Mouse (Mus musculus): ENCODE results near the gene Klf15.

The Klf15 gene

DNA sequence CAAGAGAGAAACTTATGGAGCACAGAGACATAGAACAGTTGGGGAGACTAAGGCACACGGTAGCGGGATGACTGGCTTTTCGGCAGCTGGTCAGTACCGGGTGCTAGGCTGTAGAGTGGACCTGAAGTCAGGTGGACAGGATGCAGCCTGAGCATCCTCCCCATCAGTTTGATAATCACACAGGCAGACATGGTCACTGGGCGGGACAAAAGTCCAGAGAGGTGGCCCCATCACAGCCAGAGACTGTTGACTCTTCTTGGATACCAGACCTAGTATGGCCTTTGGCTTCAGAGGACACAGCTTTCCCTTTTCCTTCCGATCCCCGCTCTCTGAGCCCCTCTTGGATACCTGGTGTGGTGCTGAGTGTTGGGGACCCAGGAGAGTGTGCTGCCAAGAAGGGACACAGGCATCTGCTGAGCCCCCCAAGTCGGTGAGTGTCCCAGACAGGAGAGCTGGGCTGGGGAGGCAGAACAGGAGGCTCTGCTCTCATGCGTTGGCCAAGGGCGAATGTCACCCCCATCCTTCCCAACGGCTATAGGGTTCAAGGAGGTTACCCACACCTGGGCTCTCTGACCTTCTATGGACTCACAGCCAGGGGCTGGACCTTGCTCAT is 2.8 kb downstream of the Klf15 start:
- no peak for DNase-seq (ENCODE audit: low read depth, low spot score)

GRCm38 (mm10) chr6:90466079-90466478 is 3.7 kb downstream of the Klf15 start:
- DNase-seq (ENCODE audit: low read depth, low spot score), result no peak

- DNase-seq (ENCODE audit: low read depth, low spot score), result no peak
Observed at GRCm38 (mm10) chr6:90466847-90467410, 4.6 kb downstream of the Klf15 start.

GRCm38 (mm10) chr6:90468216-90468615 is 5.8 kb downstream of the Klf15 start:
- DNase-seq (ENCODE audit: low read depth, low spot score), result no peak

DNA sequence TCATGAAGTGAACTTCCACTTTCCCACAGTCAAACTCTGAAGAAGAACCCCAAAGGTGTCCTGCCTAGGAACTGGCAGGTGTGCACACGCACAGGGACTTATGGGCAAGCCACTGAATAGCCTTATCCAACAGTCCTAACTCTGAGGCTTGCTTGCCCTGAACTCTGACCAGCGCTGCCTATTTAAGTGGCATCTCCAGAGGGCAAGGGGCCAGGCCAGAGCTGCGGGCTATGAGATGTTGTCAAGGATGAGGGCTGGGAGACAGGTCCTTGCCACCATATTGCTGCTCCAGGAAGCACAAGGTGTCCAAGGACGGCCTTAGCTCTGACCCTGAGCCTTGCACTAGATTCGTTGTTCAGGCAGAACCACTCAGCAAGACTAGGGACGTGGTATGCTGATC is 6.7 kb downstream of the Klf15 start:
- DNase-seq (ENCODE audit: low read depth, low spot score), result no peak

- DNase-seq (ENCODE audit: low read depth, low spot score), result no peak
Observed at GRCm38 (mm10) chr6:90470255-90470654, 7.9 kb downstream of the Klf15 start.

DNA sequence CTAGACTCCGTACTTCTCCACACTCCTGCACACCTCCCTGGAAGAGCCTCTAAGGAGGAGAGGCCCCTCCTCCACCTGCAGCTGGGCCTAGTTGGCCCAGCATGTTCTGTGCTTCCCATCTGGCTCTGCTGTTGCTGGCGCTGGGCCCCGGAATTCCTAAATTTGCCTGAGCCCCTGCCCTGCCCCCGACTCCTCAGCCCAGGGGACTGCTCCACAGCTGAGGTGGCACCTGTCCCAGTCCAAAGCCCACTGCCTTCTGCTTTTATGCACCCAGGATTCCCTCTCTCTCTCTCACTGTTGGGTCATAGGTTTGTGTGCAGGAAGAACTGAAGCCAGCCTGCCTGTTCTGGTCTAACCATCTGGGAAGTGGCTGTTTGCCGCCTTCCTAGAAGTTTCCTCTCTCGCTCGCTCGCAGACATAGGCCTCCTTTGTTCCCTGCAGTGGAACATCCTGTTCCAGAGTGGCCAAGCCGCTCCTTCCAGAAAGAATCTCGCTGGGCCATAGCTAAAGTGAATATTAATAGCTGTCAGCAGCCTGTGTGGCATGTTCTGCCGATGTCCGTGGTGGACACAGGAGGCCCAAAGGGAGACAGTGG is 8.7 kb downstream of the Klf15 start:
- DNase-seq (ENCODE audit: low read depth, low spot score), result no peak

GRCm38 (mm10) chr6:90472079-90472478 is 9.7 kb downstream of the Klf15 start:
- DNase-seq (ENCODE audit: low read depth, low spot score), result no peak

GRCm38 (mm10) chr6:90472697-90473096 is 10.3 kb downstream of the Klf15 start:
- DNase-seq (ENCODE audit: low read depth, low spot score), result no peak

DNA sequence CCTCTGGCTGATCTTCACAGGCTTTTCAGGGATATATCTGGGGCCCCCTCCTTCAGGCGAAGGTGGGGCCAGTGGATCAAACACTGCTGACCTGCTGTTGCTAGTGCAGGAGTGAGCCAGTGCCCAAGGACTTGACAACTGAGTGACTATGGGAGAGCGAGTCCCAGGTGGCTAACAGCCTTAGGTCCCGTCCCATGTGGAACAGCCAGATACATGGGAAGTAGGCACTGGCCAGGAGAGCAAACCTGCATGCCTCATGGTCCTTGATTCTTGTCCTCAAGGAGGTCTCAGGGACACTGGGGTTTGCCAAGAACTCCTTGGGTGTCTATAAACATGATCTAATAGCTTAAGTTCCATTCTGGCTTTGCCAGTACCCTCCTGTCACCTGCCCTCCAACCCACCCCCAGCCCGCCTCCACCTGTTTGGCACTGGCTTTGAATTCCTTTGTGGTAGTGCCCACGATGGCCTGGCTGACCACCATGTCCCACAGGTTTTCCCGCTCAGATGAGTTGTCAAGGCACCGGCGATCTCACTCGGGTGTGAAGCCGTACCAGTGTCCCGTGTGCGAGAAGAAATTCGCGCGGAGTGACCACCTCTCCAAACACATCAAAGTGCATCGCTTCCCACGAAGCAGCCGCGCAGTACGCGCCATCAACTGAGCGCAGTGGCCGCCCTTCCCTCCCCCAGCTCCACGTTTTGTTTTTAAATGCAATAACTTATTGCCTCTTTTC is 11.4 kb downstream of the Klf15 start:
- DNase-seq (ENCODE audit: low read depth, low spot score), result no peak

DNA sequence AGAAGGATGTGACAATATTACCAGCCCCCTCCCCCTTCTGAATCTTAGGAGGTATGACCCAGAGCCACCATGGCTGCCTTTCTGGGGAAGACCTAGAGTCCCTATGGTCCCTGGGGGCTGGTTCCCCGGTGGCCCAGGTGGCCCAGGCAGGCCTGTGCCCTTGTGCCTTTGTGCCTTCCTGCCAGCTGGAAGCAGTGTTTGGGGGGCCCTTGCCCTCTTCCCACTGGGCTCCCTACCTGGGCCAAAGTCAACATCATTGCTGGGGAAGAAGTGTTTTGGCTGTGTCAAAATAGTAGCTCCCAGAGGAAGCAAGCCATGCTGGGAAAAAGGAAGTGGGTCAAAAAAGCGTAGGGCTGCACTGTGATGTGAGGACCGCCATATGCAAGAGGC is 12.0 kb downstream of the Klf15 start:
- no peak for DNase-seq (ENCODE audit: low read depth, low spot score)

DNA sequence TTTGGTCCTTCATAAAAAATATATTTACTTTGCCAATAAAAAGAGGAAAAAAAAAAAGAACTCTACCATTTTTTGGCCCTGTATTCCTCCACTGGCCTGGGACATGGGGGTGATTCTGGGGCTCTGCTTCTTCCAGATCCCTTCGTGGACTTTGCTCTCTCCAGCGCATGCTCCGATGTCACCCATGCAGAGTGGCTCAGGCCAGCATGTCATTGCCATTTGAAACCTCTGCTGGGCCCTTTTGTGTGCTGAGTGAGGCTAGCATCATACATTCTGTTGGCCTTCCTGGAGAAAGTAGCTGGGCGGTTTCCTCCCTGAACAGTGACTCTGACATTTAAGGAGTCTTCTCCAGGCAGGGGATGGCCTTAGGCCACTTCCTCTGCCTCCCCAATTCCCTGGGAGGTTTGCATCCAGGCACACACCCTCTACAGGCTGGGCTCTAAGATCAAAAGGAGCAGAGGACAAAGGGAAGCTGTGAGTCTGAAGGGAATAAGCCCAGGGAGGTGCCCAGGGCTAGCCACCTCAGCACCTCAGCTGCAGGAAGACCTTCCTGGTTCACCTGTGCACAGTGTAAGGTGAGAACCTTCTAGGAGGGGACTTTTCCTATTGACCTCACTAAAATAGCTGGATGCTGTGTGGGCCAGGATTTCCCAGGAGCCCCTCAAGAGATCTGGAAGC is 12.9 kb downstream of the Klf15 start:
- no peak for DNase-seq (ENCODE audit: low read depth, low spot score)

GRCm38 (mm10) chr6:90475854-90476212 is 13.5 kb downstream of the Klf15 start:
- no peak for DNase-seq (ENCODE audit: low read depth, low spot score)

DNA sequence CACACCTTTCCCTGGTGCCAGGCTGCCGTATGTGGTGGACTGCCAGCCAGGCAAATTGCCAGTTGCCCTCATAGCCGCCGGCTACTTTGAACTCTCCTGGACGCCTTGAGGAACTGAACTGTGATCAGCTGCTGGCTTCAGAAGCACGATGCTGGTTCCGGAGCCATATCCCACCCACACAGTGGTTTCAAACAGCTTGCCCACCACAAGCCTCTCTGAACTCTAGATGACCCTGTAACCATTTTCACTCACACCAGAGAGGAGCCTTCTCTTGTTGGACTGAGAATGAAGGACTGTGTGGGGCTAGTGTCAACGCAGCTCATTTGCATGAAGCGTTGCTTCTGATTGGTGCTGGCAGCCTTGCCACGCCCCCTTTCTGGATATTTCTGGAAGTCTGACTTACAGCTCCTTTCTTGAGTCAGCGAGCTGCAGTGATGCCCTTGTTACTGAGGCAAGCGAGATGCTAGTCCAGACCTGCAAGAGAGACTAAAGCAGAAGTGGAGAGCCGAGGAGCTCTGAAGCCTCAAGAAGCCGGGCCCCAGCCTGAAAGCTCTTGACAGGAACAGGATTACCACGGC is 14.7 kb downstream of the Klf15 start:
- DNase-seq (ENCODE audit: low read depth, low spot score), result no peak

DNA sequence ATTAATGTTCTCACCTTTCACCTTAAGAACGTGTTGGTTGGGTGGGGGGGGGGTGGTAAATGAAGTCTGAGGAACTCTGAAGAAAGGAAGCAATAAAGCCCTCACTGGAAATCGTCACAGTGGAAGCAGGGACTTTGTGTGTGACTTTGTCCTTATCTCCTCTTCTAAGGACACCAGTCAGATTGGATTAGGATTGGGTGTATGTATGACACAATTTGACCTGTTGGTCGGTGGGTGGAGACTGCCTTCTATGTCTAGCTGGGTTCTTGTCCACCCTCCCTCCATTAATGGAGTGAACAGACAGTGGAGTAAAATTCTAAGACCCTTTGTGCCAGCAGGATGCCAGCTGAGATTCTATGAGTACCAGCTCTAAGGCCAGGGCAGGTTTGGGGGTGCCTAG is 21.9 kb downstream of the Klf15 start:
- DNase-seq (ENCODE audit: low read depth, low spot score), result no peak

- no peak for DNase-seq (ENCODE audit: low read depth, low spot score)
Observed at GRCm38 (mm10) chr6:90484876-90485275, 22.5 kb downstream of the Klf15 start.

DNA sequence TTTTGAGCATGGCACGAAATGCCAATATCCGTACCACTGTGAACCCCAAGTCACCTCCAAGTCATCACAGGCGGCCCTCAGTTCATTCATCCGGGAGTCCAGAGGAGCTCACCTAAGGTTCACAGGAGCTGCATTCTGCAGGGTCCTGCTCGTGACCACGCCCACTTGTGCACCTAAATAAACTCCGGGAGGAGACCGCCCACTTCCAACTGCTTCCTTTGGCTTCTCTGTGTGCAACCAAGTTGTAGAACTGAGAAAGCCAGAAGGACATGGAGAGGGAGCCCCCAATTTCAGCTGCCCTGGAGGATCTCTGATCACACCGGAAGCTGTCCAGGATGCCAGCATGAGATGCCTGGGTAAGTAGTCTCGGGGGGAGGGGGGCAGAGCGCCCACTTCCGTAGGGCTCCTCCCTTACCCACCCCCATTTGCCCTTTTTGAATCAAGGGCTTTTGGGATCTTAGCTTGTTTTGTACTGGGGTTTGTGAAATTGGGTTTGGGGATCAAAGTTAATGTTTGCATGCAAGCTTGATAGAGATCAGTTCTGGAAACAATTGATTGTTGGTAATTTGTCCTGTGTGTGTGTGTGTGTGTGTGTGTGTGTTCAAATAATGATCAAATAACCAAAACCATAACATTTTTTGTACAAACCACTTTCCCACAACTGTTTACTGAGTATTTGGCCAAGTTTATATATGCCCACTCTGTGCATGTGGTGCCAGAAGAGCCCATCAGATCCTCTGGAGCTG is 24.0 kb downstream of the Klf15 start, which contains the start of gene Aldh1l1:
Gene Aldh1l1, plus strand, starts transcription at position 252 of the 746 bp plus-strand sequence.
- DNase-seq (ENCODE audit: low read depth, low spot score), result no peak

GRCm38 (mm10) chr6:90487531-90487930 is 25.2 kb downstream of the Klf15 start:
- no peak for DNase-seq (ENCODE audit: low read depth, low spot score)

DNA sequence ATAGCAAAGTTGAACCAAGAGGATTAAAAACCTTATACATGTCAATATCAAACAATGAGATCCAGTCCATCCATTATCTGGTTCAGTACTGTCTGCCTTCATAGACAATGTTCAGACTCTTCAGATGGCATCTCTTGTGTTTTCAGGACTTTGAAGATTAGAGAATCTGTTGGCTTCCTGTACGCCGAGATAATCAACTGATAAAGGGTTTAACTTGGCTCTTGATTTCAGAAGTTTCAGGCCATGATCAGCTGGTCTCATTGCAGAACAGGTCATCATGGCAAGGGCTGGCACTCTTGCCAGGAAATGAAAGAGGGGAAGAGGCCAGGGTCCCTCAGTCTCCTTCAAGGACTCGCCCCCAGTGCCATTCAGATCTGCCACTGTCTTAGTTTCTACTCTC is 27.2 kb downstream of the Klf15 start:
- DNase-seq (ENCODE audit: low read depth, low spot score), result no peak

GRCm38 (mm10) chr6:90490976-90491375 is 28.6 kb downstream of the Klf15 start:
- no peak for DNase-seq (ENCODE audit: low read depth, low spot score)
